Mouse (Mus musculus) forebrain, postnatal 0 days (tissue): ENCODE measurements at regions not wholly inside any gene's neighbourhood (a gene's known extent, or its start where the extent isn't known, plus 50 kb on each side); places are given as distances from the start of the nearest gene placed in this dataset.
A peak's percentile ranks its signal among the peaks of the same experiment; 100 is the strongest.

ENCODE experiments used
- ATAC-seq: fragments of 200-750 bp; cut with Nextera tagmentation; 2 replicates; pipeline ENCODE4 v1.8.0; 2017; ENCODE audit warnings: mild to moderate bottlenecking, moderate library complexity
- DNase-seq: peaks from one replicate; pipeline ENCODE4 v3.0.0-alpha.2; 2015
- H3K27ac ChIP-seq: fragments of 300-500 bp; sonication (generic); 2 replicates; pipeline ENCODE4 v1.5.1; 2014; ENCODE audit warnings: low read depth, mild to moderate bottlenecking, antibody characterized with exemption, low read length, moderate library complexity, mixed read lengths
- H3K27me3 ChIP-seq: fragments of 300-500 bp; sonication (generic); 2 replicates; pipeline ENCODE4 v1.6.1; 2014; ENCODE audit warnings: mild to moderate bottlenecking, low read length, mixed read lengths; ENCODE audit not compliant: insufficient read depth
- H3K36me3 ChIP-seq: fragments of 300-500 bp; sonication (generic); 2 replicates; pipeline ENCODE4 v1.6.1; 2014; ENCODE audit warnings: mild to moderate bottlenecking, moderate library complexity; ENCODE audit not compliant: insufficient read depth
- H3K4me1 ChIP-seq: fragments of 300-500 bp; sonication (generic); 2 replicates; pipeline ENCODE4 v1.6.1; 2014; ENCODE audit warnings: antibody characterized with exemption; ENCODE audit not compliant: insufficient read depth
- H3K4me2 ChIP-seq: fragments of 300-500 bp; sonication (generic); 2 replicates; pipeline ENCODE4 v1.6.1; 2014; ENCODE audit warnings: low read depth, mild to moderate bottlenecking, moderate library complexity
- H3K4me3 ChIP-seq: fragments of 300-500 bp; sonication (generic); 2 replicates; pipeline ENCODE4 v1.5.1; 2014; ENCODE audit warnings: low read depth, low read length, mixed read lengths
- H3K9ac ChIP-seq: fragments of 300-500 bp; sonication (generic); 2 replicates; pipeline ENCODE4 v1.6.1; 2014; ENCODE audit warnings: mild to moderate bottlenecking
- H3K9me3 ChIP-seq: fragments of 300-500 bp; sonication (generic); 2 replicates; pipeline ENCODE4 v1.6.1; 2016; ENCODE audit warnings: low read length
- CTCF ChIP-seq: sonication (generic); IDR thresholded peaks from 2 replicates; pipeline ENCODE4 v1.5.1; 2016; ENCODE audit warnings: antibody characterized with exemption, control low read depth, low read depth
- WGBS: fragments of 180-500 bp; shearing (Covaris S2); extraction: QIAGEN DNeasy Blood & Tissue Kit; methylation state at CpG from one replicate; pipeline ENCODE4 v1.1.7; 2014; 5-methylcytosine and 5-hydroxymethylcytosine counted together

DNA sequence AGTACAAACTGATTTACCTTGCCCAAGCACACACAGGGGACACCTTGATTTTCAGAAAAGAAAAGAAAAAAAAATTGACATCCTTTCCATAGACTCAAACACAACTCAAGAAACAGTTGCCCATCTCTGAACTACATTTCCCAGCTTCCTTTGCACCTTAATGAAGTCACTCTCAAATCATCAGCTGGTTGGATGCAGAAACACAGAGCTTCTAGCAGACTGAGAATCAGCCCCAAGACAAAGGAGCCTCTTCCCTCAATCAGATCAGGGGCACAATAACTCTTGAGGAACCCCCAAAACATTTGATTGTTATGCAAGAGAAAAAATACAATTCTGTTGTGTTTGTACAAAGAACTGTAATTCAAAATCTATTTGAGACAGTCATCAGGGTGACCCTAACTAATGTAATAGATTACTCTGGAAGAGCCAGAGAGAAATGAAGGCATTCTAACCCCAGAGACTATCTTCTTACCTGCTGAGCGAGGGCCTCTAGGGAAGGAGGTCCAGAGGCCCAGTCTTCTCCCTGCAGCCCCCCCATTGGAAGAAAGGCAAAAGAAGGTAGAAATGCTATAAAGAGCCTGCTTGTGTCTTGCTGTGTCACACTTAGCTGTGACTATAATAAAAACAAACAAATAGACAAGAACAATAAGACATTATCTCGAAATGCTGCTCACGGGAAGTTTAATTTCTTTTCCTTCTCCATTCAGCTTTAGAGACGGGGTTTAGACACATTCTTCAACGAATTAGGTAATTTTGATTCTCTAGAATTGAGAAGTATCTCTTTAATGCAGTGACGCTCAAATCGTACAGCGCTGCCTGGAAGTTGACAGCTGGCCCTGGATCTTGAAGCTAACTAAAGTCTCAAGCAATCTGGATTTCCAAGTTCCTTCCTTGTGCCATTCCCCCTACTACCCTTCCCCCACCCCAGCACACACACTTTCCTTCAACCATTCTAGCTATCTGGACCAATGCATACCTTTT is 287.5 kb downstream of the Lnpk start:
- Histone ChIP-seq H3K9ac (peak overlapping the region; percentile 37; the same call in 1 of the 2 replicates), H3K4me3 (no peak overlapping the region), H3K4me1 (peaks cover 4% of the 10 kb centered on the region), H3K4me2 (0 out of 2 replicates have a peak overlapping the region, but pooled peaks have one; percentile 3), H3K27ac (peak overlapping the region; percentile 75), H3K27me3 (no peaks in the 10 kb centered on the region), H3K9me3 (no peaks in the 10 kb centered on the region), H3K36me3 (no peaks in the 10 kb centered on the region)
- peak; percentile 77 for DNase-seq
- peak; percentile 93 for ATAC-seq
- no peak for TF ChIP-seq CTCF
- 55% methylated on average over 8 of the region's 8 CpGs for WGBS

- DNase-seq (no peak), ATAC-seq (no peak)
- H3K4me3 ChIP-seq = no peak overlapping the region
- no peaks in the 10 kb centered on the region for H3K4me1 ChIP-seq
- no peaks in the 10 kb centered on the region for H3K9me3 ChIP-seq
- H3K27ac ChIP-seq = no peak overlapping the region
- no peak overlapping the region for H3K4me2 ChIP-seq
- H3K36me3 ChIP-seq = no peaks in the 10 kb centered on the region
- no peak for TF ChIP-seq CTCF
- H3K9ac ChIP-seq = no peak overlapping the region
- WGBS = 95% methylated on average over 4 of the region's 4 CpGs
- no peaks in the 10 kb centered on the region for H3K27me3 ChIP-seq
These were observed 293.6 kb downstream of the Lnpk start for GRCm38 (mm10) chr2:74285624-74286023.

GRCm38 (mm10) chr2:74264963-74265362 is 314.3 kb downstream of the Lnpk start:
- Histone ChIP-seq H3K4me1 (no peaks in the 10 kb centered on the region), H3K27me3 (no peaks in the 10 kb centered on the region), H3K9me3 (no peaks in the 10 kb centered on the region), H3K4me2 (no peak overlapping the region), H3K9ac (no peak overlapping the region), H3K36me3 (no peaks in the 10 kb centered on the region), H3K4me3 (no peak overlapping the region), H3K27ac (no peak overlapping the region)
- 90% methylated on average over 6 of the region's 6 CpGs for WGBS
- DNase-seq (no peak), ATAC-seq (no peak)
- no peak for TF ChIP-seq CTCF

- 52% methylated on average over 8 of the region's 8 CpGs for WGBS
- H3K9me3 ChIP-seq = no peaks in the 10 kb centered on the region
- ATAC-seq = no peak
These were observed 322.0 kb downstream of the Lnpk start for GRCm38 (mm10) chr2:74257034-74257781.

GRCm38 (mm10) chr2:74247521-74247920 is 331.7 kb downstream of the Lnpk start:
- WGBS = 95% methylated on average over 3 of the region's 3 CpGs
- Histone ChIP-seq H3K27ac (no peak overlapping the region), H3K4me2 (no peak overlapping the region), H3K4me3 (no peak overlapping the region), H3K9ac (no peak overlapping the region), H3K27me3 (no peaks in the 10 kb centered on the region), H3K36me3 (no peaks in the 10 kb centered on the region), H3K9me3 (no peaks in the 10 kb centered on the region), H3K4me1 (peaks cover 8% of the 10 kb centered on the region)
- no peak for DNase-seq
- no peak for ATAC-seq
- peak; percentile 24 for TF ChIP-seq CTCF

More at GRCm38 (mm10) chr2:74257034-74257781, 322.0 kb downstream of the Lnpk start:
- no peak overlapping the region for H3K4me3 ChIP-seq
- no peak overlapping the region for H3K27ac ChIP-seq
- TF ChIP-seq CTCF = no peak
- no peak overlapping the region for H3K4me2 ChIP-seq
- H3K27me3 ChIP-seq = no peaks in the 10 kb centered on the region
- no peaks in the 10 kb centered on the region for H3K4me1 ChIP-seq
- DNase-seq = no peak
- H3K9ac ChIP-seq = no peak overlapping the region
- H3K36me3 ChIP-seq = no peaks in the 10 kb centered on the region

- Histone ChIP-seq H3K4me1 (peaks cover 8% of the 10 kb centered on the region), H3K4me3 (no peak overlapping the region), H3K27ac (no peak overlapping the region), H3K36me3 (no peaks in the 10 kb centered on the region), H3K27me3 (no peaks in the 10 kb centered on the region), H3K9me3 (no peaks in the 10 kb centered on the region), H3K4me2 (no peak overlapping the region), H3K9ac (no peak overlapping the region)
- ATAC-seq (no peak), DNase-seq (no peak)
- 79% methylated on average over 4 of the region's 4 CpGs for WGBS
- no peak for TF ChIP-seq CTCF
These were observed 332.6 kb downstream of the Lnpk start for GRCm38 (mm10) chr2:74246631-74247030.
